Mouse (Mus musculus): ENCODE measurements around the gene Rpl13a.

Gene Rpl13a

DNA sequence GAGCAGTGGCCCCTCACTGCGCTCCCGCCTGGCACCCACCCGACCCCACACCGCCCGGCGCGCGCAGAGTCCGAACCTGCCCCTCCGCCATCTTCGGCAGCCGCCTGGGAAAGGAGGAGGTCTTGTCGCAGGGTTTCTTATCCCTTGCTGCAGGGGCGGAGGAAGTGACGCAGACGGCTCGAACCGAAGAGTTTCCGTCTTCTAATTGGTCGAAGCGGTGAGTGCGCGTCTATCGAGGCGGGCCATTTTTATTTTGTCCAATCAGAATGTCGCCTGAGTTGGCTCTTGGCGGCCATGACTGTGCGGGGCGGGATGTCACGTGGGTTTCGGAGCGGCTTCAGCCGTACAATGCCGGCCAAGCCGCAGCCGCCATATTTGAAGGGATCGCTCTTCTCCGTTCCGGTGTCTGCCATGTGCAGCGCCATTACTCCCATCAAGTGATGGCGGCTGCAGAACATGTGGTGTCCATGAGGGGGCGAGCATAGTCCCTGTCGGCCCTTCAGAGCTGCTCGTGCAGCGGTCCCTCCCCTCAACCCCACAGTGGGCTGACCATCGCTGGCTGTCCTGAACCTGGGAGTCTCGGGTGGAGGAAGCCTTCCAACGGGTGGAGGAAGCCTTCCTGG is at the start of gene Rpl13a:
TSS of gene Rpl13a (minus strand) at position 138 of the 623 bp plus-strand sequence.
- DNase-seq (ENCODE audit: low spot score): peak; percentile 99

DNA sequence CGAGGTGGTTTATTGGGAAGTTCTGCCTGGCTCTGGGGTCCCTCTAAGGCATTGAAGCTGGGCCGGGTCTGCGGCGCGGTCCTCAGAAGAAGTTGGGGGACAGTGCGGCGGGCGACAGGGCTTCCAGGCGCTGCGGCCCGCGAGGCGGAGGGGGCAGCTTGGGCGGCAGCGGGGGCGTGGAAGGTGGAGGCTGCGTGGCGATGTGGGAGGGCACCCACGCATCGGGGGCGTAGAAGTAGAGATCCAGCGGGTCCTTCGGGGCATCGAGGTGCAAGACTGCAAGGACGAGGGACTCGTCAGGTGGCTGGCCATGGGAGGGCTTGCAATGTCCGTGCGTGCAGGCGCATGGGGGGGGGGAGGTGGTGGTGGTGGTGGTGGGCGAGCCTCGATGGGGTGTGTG is 47.8 kb upstream of the Rpl13a start:
- DNase-seq (ENCODE audit: low spot score): no peak

DNA sequence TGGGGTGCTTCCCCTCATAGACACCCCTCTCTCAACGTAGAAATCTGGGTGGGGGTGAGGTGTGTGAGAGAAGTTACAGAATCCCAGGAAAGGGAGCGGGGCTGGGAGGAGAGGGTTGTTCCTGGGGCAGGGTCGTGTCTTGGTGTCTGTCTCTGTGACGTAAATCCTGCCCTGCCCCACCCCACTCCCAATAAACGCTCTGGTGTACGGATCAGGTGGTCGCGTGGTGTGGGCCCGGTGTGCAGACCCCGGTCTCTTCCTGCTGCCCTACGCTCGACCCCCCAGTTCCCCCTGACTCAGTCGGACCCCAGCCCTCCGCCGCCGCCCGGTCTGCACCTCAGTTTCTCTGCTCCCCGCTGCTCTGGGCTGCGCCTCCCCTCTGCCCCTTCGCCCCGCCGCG is 47.4 kb upstream of the Rpl13a start:
- DNase-seq (ENCODE audit: low spot score): no peak

DNA sequence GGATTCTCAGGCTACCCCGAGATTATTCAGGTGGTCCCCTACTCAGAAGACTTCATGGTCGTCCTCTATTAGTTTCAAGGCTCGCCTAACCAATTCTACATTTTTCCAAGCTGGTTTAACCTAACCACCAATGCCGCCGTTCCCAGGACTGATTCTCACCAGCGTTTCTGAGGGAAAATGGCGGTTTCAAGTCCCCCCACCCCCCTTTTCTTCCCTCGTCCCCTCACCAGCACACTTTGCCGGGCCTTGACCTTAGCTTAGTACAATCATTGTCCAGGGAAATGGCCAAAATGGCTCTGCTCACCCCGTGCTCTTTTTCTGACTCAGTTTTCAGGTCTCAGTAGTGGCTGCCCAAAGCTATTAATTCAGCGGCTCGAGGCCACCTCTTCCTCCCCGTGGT is 46.8 kb upstream of the Rpl13a start:
- DNase-seq (ENCODE audit: low spot score): no peak

DNA sequence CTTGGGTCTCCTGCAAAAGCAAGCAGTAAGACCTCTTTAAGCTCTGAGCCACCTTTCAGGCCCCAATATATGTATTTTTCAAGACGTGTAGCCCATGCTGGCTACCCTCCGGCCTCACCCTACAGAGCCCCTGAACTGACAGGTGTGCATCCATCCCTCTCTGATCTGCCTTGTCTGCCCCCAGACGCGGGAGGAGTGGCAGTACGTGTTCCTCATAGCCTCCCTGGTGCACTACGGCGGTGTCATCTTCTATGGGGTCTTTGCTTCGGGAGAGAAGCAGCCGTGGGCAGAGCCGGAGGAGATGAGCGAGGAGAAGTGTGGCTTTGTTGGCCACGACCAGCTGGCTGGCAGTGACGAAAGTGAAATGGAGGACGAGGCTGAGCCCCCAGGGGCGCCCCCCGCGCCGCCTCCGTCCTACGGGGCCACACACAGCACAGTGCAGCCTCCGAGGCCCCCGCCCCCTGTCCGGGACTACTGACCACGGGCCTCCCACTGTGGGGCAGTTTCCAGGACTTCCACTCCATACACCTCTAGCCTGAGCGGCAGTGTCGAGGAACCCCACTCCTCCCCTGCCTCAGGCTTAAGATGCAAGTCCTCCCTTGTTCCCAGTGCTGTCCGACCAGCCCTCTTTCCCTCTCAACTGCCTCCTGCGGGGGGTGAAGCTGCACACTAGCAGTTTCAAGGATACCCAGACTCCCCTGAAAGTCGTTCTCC is 46.2 kb upstream of the Rpl13a start:
- DNase-seq (ENCODE audit: low spot score): no peak

DNA sequence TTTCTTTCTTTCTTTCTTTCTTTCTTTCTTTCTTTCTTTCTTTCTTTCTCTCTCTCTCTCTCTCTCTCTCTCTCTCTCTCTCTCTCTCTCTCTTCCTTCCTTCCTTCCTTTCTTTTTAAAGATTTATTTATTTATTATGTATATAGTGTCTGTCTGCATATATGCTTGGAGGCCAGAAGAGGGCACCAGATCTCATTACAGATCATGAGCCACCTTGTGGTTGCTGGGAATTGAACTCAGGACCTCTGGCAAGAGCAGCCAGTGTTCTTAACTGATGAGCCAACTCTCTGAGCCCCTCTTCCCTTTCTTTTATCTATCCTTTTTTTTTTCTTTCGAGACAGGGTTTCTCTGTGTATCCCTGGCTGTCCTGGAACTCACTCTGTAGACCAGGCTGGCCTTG is 45.2 kb upstream of the Rpl13a start:
- peak; percentile 36 for DNase-seq (ENCODE audit: low spot score)

DNA sequence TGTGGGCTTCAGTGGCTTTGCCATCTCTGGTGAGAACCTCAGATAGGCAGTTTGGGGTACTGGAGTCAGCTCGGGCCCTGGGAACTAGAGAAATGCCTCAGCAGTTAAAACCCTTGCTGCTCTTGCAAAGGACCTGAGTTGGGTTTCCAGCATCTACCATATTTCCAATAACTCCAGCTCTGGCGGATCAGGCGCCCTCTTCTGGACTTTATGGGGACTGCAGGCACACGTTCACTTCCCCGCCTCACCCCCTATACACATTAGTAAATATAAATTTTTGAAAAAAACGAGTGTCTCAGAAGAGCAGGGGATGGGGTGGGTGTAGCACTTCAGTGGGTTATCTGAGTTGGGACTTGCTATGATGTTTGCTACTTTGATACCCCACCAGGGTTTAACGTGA is 44.4 kb upstream of the Rpl13a start:
- DNase-seq (ENCODE audit: low spot score): peak; percentile 37

DNA sequence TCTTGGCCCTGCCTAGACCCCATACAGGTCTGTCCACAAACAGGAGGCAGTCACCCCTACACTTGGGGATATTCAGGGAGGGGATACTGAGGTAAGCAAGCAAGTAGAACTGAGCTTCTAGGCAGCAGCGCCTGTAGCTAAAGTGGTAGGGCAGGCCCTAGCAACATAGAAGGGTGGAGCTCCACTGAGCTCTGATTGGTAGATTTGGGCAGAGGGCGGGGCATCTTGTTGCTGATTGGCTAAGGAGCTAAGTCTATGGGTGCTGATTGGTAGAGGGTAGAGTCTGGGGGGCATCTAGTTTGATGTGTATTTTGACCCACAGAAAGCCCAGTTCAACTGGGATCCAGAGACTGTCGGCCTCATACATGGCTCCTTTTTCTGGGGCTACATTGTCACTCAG is 40.9 kb upstream of the Rpl13a start:
- DNase-seq (ENCODE audit: low spot score): no peak

DNA sequence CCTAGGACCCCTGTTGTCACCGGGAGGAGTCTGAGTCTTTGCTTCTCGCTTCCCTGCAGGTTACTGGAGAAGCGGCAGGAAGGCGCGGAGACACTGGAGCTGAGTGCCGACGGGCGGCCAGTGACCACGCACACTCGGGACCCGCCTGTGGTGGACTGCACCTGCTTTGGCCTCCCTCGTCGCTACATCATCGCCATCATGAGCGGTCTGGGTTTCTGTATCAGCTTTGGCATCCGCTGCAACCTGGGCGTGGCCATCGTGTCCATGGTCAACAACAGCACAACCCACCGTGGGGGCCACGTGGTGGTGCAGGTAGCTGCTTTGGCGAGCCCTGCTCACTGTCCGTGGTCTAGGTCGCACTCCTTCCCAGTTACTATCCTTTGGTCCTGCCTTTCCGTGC is 40.1 kb upstream of the Rpl13a start:
- DNase-seq (ENCODE audit: low spot score): no peak

DNA sequence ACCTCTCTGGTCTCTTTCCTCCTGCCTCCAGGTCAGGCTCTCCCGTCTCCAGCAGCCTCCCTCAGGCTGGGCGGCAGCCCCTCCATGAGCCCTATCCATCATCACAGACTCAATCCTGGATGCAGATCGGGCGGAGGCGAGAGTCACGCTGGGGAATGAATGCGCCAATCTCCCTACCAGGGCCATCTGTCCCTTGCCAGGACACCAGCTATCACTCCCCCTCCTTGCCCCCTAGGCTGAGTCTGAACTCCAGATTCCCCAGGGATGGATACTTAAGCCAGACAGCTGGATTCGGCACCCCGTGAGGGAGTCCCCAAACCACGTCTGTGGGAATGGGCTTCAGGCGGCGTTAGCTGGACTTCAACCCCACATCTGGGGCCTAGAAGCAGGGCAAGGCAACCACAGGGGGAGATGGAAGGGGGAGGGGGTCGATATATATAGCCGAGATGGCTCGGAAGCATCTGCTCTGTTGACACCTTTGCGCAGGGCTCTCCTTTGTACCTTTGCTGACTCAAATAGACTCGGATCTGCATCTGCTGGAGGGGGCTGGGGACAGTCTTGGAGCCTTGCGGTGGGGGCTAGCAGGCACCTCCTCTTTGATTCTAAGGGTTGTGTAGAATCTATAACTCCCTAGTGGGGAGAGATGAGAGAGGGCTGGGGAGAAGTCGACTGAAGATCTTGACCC is 39.3 kb upstream of the Rpl13a start:
- no peak for DNase-seq (ENCODE audit: low spot score)

DNA sequence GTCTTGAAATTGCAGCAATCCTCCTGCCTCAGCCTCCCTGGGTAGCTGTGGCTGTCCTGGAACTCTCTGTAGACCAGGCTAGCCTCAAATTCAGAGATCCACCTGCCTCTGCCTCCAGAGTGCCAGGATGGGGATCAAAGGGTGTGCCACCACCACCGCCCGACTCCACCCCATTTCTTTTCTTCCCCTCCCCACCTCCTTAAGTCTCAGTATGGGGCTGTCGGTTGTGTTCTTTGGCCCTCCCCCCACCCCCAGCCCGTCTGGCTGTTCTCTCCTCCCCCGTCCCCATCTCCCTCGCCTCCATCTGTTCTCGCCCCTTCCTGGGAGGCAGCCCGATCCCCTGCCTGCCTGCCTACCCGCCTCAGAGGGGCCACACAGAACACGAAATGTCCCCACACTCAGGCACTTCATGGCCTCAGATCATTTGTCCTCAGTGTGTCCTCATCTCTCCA is 38.4 kb upstream of the Rpl13a start:
- no peak for DNase-seq (ENCODE audit: low spot score)

DNA sequence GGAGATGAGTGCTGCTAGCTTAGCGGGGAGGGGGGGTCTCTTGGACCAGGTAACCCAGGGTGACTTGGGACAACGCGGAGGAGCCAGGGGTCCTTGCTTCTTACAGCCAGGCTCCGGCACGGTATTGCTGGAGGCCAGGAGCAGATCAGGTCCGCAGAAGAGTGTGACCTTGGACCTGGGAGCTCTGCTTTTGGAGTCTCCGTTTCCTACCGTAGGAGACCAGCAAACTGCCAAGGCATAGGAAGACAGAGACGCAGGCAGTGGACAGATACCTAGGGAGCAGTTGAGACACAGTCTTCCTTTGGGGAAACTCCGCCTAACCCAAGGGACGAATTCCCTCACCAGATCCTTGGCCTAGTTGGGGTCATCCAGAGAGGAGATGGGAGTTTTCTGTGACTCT is 37.1 kb upstream of the Rpl13a start:
- DNase-seq (ENCODE audit: low spot score): no peak

DNA sequence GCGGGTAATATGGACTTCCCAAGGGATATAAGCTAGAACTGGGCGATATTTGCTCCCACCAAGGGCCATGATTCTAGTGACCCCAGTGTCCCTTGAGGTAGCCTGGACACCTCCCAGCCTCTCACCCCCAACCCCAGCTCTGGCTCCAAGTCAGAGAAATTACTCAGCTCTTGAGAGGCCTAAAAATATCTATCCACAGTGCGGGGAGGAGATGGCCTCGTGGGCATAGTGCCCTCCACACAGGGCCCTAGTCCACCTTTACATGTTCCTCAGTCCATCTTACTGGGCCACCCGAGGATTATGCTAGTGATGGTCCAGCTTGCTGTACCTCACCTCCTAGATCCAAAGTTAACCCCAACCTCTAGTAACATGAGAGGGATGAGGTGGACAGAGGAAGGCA is 36.3 kb upstream of the Rpl13a start:
- DNase-seq (ENCODE audit: low spot score): no peak

DNA sequence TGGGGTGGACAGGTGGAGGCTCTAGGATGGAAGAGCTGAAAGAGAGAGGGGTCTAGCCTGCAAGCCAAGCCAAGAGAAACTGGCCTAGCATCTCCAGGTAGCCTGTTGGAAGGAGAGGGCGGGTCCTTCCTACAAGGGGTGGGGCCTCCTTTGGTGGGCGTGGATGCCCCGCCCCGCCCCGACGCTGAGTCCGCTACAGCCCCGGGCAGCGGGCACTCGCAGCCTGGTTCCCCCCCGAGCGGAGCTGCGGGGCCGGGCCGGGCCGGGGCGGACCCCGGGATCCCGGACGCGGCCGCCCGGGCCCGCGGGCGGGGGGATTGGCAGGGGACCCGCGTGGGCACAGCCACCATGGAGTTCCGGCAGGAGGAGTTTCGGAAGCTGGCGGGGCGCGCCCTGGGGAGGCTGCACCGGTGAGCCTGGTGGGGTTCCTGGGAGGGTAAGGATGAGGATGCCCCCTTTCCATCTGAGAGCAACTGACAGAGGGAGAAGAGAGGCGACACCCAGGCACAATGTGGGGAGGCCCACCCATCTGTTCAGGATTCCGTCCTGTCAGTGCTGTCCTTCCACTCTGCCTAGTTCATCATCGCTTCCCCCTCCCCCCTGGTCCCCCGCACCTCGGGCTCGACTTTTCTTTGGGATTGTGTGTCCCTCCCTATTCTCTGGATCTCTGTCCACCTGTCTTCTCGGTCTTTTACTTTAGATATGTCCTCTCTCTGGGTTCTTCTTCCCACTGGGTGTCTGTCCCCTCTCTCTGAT is 35.4 kb upstream of the Rpl13a start, which contains the start of gene Slc17a7:
TSS of gene Slc17a7 (plus strand) at position 215 of the 756 bp plus-strand sequence.
- DNase-seq (ENCODE audit: low spot score): no peak

DNA sequence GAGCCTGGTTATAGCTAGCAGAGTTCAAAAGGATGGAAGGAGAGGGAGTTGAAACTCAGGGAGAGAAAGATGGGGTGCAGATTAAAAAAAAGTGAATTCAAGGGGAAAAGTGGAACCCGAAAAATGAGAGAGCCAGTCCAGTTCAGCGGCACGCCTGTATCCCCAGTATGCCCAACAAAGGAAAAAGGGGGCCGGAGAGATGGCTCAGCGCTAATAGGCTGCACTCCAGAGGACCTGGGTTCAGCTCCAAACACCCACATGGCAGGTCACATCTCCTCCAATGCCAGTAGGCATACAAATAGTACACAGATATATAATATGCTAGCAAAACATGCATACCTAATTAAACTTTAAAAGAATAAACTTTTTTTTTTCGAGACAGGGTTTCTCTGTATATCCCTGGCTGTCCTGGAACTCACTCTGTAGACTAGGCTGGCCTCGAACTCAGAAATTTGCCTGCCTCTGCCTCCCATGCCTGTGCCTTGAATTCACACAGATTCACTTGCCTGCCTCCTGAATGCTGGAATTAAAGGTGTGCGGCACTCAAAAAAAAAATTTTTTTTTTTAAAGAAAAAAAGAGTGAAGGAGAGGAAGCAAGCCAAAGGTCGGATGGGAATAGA is 34.5 kb upstream of the Rpl13a start:
- DNase-seq (ENCODE audit: low spot score): no peak

DNA sequence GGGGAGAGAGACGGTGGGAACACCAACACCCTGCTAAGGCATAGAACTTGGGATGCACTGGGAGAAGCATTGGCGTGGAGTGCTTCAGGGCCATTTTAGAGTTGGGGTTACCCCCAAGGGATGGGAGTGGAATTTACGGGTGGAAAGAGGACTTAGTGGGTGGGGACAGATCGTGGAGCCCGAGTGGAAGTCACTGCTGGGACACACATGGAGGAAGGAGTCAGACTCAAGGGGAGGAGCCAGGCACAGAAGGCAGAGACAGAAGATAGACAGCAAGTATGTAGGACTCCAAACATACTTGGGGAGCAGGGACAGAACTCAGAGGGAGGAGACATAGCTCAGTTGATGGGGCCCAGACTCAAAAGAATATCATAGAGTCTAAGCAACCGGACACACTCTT is 34.0 kb upstream of the Rpl13a start:
- no peak for DNase-seq (ENCODE audit: low spot score)

DNA sequence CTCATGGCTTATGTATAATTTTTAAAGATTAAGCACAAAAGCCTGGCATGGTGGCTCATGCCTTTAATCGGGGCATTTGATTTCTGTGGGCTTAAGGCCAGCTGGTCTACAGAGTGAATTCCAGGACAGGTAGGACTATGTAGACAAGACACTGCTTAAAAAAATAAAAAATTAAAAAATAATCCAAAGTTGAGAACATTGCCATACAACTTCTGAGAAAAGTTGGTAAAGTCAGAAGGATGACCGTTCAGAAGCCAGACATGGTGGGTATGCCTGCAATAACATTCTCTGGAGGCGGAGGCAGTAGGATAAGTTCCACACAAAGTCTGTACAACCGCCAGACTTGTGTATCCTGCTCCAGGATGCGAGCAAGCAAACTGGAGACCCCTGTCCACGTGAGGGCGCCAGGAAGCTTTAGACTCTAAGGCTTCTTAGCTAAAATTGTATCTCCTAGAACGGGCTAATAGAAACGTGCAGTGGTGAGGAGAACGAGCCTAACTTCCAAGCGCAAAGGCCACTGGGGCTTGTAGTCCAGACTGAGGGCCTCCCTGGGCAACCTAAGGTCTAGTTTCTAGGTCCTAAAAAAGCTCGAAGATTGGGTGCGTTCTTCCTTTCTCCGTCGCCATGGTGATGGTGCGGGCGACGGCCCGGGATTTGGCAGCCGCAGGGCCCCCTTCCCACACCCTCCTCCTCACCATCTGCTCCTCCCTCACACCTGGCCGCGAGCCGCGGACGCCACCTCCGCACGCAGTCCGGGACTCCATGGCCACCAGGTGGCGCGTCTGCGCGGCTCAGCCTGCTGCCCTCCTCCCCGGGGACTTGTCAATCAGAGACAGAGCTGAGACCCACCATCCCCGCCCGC is 33.3 kb upstream of the Rpl13a start:
- DNase-seq (ENCODE audit: low spot score): peak; percentile 87

DNA sequence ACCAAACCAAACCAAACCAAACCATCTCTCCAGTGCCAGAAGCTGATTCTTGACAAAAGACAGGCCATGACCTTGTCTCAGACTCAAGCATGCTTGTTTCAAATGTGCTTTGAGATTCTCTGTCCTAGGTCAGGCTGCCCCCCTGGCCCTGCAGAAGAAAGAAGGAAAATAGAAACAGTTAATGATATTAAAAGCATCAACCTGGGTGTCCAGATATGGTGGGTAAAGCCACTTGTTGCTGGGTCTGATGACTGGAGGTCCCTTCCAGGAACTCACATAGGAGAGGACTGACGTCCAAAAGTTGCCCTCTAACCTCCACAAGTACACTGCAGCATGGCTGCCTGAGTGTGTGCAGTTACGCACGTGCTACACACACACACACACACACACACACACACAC is 32.3 kb upstream of the Rpl13a start:
- no peak for DNase-seq (ENCODE audit: low spot score)

DNA sequence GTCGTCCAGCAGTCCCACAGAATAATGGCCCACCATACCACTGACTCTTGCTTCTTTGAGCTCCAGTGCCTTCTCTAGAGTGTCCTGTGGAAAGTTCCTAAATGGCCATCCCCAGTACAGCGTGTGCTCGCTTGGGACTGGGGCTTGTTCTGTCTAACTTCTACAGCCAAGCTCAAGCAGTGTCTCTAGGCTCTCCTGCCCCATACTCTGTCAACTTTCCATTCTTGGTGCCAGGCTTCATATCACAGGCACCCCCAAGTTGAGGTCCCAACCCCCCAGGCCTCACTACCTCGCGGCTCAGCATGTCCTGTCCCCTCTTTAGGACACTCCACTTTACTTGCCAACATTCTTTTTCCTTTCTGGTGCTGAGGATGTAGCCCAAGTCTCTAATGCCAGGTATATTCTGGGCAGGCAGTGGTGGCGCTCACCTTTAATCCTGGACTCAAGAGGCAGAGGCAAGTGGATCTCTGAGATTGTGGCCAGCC is 31.8 kb upstream of the Rpl13a start:
- no peak for DNase-seq (ENCODE audit: low spot score)

DNA sequence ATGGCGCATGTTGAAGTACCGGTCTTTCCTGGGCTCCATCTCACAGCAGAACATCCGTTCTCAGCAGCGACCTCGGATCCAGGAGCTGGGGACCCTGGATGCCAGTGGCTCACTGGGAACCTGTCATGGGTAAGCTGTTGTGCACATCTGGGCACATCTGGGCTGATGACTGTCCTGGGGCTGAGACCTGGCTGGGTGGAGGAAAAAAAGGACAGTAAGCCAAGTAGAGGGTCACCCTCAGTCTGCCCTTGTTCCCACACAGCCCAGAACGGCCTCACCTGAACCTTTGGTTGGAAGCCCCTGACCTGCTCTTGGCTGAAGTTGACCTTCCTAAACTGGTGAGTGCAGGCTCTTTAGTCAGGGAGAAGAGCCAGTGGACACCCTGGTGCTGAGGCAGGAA is 30.4 kb upstream of the Rpl13a start:
- DNase-seq (ENCODE audit: low spot score): no peak

DNA sequence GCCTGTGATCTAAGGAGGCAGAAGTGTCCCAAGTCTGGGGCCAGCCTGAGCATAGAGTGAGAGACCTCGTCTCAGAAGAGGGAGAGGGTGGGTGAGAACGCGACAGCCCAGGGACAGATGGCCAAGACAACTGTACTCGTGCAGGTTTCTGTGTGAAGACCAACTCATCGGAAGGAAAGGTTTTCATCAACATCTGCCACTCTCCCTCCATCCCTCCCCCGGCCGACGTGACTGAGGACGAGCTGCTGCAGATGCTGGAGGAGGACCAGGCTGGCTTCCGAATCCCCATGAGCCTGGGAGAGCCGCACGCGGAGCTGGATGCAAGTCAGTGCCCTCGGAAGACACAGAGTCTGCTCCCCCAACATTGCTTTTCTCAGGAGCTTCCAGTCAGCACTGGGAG is 28.9 kb upstream of the Rpl13a start:
- DNase-seq (ENCODE audit: low spot score): no peak

Measured in T-cell, adult 2 months (primary cell).